Mouse (Mus musculus): Measurements from ENCODE around the gene Spsb2.
"Not testable (repeated sequence)": the region's sequence is repeated elsewhere in the genome, so short reads cannot be mapped to it uniquely, and the experiment has no call there.

Gene Spsb2

DNA sequence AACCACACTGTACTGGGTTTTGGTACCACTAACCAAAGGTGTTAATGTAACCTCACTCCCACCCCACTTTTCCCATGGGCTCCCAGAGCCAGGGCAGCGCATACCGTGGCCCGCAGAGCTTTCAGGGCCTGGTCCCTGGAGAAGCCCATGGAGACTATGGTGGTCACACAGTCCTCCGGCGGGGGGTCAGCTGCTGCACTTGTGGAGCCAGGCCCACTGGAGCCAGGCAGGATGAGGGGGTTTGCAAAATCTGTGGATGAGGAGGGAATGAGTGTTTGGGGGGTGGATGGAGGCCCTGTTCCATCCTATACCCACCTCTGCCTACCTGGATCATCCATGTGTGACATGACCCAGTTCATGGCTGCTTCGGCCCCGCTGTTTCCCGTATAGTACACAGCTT, 9.1 kb downstream of the Spsb2 start:
- no peak for DNase-seq (ENCODE audit: low read depth, low spot score)

DNA sequence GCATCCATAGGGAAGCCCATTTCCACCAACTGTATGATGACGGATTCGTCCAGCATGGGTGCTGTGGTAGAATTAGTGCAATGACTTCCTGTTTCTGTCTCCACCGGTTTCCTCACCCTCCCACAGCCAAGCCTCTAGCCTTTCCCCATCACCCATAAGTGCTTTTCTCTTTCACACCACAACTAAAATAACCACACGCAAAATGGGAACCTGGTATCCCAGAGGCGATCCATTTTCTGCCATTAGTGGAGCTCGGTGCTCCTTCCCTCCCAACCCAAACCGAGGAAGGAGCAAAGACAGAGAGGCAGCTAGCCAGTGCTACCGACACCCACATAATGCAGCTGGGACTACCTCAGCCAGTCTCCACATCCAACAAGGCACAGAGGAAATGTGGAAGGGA, 9.5 kb downstream of the Spsb2 start:
- DNase-seq (ENCODE audit: low read depth, low spot score), result no peak

DNA sequence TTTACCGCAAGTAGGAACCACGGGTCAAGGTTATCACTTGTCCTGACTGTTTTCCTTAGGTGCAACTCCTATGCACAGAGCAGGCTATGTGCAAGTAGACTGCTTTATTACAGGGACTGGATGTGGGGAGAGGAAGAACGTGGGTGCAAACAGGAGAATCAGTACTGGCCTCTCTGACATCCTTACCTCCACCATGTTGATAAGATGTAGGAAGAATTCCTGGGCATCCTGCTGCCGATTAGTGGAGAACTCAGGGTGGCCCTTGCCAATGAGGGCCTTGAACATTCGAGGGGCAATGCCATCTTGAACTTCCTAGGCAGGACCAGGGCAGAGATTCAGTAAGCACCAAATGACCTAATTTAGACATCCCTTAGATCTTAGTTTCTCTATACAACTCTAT, 12.4 kb downstream of the Spsb2 start:
- DNase-seq (ENCODE audit: low read depth, low spot score), result no peak

DNA sequence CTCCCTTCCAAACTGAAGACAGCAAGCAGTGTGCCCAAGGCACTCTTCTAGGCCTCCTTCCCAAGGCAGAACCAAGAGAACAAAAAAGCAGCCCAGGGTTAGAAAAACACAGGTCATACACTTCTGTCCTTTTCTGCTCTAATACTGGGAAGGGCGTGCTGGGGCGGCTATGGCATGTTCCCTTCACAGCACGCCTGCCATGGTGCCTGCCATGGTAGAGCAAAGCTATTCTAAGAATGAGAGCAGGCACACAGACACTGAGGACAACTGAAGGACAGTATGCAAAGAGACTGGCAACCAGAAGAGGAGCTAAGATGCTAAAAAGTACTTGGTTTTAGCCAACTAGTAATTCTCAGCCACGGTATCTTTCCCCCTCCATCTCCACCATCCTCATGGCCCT, 13.6 kb downstream of the Spsb2 start:
- no peak for DNase-seq (ENCODE audit: low read depth, low spot score)

DNA sequence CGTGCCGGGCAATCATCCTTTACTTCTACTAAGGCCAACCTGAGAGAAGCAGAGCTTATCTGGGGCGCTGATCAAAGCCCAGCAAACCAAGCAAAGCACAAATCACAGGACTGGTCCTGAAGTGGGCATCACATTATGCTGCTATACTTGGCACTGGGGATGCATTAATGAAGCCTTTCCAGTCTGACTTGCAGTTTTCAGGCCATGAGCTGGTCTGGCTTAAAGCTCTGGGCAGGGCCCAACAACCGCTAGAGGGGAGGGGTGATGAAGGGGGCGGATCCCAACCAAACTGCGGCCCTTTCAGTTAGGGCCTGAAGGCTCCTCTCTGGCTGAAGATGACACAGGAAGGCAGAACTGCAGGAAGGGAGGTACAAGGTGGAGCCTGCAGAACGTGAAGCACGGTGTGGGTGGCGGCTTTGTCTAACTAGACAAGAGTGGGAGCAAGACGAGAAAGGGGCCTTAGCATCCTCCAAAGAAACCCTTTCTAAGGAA, 19.7 kb downstream of the Spsb2 start:
- DNase-seq (ENCODE audit: low read depth, low spot score), result no peak

DNA sequence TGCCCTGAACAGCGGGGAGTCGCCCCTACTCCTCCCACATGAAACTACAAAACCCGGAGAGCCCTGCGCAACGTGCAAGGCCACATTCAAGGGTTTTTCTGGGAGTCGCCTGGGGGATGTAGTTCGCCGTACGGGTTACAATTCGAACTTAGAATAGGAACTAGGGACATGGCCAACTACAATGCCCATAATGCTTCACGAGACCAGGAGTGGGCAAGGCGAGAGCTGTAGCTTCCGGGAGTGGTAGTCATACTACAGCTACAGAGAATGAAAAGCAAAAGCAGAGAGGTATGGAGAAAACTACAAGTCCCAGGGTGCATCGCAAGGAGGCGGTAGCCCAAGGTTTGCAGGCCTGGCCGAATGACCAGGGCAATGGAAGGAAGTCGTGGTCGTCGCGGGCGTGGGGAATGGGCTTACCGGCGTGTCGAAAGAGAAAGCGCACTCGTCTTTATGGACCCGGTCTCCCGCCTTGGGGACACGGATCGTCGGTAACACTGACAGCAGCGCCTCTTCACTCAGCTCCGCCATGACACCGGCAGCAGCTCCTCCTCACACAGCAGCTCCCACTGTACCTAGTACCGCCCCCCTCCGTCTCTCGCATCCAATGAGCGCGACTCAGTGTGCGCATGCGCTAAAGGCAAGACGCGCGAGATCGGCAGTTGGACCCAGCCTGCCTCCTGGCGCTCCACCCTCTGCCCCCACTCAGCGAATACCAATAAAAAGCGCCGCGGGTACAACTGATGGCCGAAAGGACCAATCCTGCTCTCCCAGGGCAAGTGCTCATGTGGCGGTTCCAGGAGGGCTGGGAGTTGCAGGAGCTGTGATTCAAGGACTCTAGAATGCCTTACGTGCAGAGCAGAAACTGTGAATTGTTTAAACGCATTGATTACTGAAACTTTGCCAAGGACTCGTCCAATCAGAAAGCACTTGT, 20.7 kb downstream of the Spsb2 start, which contains the start of the genes Usp5 and Cdca3:
Usp5 (minus strand) TSS at position 617 of the 931 bp plus-strand sequence.
Cdca3 (plus strand) TSS at position 680 of the 931 bp plus-strand sequence.
- peak; percentile 99 for DNase-seq (ENCODE audit: low read depth, low spot score)

DNA sequence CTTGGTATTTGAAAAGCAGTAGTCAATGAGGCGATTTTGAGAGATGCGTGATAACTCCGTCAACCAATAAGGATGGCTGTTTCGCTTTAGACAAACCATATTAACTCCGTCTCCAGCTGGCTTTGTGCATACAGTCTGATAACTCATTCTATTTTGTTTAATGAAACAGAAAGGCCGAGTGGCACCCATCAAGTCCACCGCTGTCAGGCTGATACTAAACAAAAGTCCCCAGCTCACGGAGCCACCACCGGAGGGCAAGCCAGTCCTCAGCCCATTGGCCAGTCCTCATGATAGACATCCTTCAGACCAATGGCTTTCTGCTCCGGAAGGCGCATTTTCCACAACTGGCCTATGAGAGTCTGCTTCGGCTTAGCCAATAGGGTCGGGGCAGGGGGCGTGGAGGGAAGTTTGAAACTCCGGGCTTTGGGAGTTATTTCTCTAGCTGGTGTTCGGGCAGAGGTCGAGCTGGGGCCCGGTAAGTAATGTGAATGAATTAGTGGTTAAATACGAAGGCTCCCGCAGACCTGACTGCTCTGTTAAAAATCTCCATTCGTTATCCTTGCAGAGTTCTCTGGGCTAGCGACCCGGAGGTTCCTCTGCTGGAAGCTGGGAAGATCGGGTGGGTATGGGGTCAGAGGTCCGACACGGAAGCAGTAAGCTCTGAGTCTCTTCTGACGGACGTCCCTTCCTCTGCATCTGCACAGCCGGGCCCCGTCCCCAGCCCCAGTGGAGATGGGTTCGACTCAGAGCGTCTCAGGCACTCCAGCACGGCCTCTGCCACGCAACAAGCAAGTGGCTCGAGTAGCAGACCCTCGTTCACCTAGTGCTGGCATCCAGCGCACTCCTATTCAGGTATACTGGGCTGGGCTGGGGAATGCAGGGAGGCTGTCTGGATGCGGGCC, 21.6 kb downstream of the Spsb2 start:
- peak; percentile 96 for DNase-seq (ENCODE audit: low read depth, low spot score)

DNA sequence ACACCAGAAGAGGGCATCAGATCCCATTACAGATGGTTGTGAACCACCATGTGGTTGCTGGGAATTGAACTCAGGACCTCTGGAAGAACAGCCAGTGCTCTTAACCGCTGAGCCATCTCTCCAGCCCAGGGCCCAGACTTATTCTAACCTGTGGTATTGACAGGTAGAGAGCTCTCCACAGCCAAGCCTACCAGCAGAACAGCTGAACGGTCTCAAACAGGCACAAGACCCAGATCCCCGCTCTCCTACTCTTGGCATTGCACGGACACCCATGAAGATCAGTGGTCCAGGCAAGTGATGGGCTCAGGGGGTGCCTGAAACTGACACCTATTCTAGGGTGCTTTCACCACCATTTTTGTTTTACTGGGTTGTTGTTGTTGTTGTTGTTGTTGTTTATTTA, 22.7 kb downstream of the Spsb2 start:
- not testable (repeated sequence) for DNase-seq (ENCODE audit: low read depth, low spot score)

DNA sequence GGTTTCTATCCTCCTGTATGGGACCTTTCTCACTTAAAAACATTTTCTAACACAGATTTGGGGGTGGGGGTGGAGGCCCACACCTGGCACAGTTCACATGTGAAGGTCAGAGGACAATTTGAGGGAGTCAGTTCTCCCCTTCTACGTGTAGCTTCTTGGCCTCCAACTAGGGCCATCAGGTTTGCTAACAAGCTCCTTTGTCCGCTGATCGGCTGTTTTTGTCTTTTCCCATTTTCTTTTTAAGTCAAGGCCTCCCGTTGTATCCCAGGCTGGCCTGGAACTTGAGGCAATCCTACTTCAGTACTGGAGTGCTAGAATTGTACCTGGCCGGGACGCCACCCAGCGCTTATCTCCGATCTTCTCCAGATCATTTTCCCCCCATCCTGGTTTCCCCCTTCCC, 23.2 kb downstream of the Spsb2 start:
- DNase-seq (ENCODE audit: low read depth, low spot score), result no peak

DNA sequence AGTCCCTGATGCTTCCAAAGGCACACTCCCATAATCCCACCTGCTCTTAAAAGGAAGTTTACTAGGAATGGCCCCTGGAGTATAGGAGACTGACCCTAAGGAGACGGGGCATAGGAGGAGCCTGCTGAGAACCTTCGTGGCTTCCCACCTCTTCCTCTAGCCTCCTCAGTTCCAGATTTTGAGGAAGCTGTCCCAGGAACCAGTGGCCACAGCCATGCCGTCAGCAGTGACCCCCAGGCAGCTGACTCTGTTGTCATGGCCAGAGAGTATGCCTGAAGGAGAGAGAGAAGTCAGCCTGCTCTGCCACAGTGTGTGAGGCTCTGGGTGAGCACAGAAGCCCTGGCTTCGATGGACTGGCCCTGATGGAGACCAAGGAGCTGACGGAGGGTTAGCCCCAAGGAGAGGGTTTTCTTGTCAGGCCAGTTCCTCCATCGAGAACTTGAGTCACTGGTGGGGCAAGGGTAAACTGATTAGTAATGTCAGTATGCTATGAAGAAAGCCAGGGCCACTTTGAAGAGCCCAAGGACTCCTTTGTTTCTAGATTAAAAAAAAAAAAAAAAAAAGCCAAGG, 26.1 kb downstream of the Spsb2 start:
- no peak for DNase-seq (ENCODE audit: low read depth, low spot score)

DNA sequence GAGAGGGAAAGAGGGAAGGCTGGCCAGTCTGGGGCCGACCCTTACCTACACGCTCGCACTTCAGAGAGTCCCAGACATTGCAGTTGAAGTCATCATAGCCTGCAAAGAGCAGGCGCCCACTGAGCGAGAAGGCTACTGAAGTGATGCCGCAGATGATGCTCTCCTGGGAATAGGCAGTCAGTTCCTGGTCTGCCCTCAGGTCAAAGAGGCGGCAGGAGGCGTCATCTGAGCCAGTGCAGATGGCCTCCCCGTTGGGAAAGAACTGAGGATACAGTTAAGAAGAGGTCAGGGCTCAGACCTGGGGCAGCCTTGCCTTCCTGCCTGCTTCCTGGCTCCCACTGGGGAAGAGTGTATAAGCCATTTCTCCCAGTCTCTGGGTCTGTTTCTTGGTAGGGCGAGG, 27.1 kb downstream of the Spsb2 start:
- DNase-seq (ENCODE audit: low read depth, low spot score), result no peak

DNA sequence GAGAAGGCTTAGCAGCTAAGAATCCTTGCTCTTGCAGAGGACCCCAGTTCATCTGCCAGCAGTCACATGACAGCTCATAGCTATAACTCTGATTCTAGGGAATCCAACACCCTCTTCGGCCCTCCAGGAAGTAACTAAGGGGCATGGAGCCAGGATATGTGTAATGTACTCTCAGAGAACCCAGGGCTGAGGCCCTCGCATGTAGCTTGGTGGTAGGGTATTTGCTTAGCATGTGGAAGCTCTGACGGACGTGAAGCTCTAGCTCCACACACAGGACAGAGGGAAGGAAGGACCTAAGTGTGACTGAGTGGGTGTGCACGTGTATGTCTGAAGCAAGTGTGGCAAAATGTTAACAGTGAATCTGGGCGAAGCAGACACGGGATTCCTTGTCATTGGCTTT, 27.9 kb downstream of the Spsb2 start:
- DNase-seq (ENCODE audit: low read depth, low spot score), result no peak

DNA sequence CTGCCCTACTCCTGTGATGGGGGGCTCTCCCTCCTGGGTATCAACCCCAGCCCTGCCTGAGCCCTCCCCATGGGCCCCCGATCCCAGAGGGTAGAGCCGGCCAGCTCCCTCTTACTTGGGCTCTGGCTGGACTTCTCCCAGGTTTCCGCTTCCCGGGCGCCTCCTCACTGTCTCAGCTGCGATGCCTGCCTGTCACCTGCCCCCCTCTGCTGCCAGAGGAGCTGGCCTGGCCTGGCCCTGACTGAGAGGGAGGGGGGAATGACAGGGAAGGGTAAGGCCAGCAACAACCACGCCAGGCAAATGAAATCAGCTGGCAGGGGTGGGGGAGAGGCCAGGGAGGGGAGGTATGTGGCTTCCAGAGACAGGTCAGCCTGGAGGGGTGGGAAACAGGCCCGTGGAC, 31.3 kb downstream of the Spsb2 start:
- DNase-seq (ENCODE audit: low read depth, low spot score), result no peak

DNA sequence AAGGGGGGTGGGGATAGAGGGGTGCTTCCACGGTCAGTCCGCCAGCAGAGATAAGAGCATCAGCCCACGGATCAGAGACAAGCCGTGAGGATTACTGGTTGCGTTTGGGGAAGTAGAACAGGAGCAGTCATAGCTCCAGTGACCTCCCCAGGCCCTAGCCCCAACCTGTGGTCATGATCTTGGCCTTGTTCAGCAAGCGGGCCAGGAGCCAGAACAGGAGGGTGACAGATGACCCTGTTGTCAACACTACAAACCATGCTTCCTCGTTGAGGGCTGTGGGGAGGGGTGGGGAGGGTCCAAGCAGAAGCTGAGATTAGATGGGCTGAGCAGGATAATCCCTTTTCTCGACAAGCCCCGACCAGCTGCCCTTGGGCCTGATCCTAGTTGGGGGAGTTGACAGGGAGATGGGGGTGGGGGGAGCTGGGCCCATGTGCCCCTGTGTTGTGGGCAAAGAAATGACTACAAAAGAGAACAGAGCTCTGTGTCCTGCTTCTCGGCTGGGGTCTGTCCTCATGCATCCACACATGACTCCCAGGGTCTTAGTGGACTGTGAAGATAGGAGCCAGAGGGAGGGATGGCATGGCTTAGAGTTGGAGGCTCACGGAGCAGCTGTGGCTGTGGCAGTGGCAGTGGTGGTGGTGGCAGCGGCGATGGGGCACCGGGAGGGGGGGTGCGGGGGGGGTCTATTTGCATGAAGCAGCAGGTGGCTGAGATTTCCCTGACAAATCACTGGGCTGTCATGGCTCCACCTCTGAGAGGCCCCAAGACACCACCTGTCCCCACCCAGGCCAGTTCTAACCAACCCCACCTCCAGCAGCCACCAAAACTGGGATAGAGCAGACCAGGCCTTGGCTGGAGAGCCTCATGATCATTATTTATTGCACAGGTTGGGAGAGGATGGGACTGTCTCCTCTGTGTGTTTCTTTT, 32.0 kb downstream of the Spsb2 start, which contains the start of gene Gnb3:
Gnb3 (minus strand) TSS at position 35 of the 927 bp plus-strand sequence.
- DNase-seq (ENCODE audit: low read depth, low spot score), result no peak

DNA sequence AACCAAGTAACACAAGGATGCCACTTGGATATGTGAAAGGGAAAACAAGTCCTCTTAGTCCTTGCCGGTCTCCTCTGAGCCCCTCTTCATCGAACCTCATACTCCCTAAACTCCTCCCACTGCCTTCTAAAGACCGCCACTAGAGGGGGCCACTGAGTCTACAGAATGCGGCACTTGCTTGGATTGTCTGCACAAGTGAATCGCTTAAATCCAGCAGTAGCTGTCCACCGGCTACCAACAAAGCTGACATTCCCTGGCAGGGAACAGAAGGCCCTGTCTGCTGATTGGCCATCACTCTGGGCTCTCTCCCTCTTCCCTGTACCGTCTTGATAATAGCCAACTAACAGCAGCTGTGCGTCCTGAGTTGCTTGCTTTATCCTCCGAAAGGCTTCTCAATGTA, 38.8 kb downstream of the Spsb2 start:
- DNase-seq (ENCODE audit: low read depth, low spot score), result peak; percentile 95

DNA sequence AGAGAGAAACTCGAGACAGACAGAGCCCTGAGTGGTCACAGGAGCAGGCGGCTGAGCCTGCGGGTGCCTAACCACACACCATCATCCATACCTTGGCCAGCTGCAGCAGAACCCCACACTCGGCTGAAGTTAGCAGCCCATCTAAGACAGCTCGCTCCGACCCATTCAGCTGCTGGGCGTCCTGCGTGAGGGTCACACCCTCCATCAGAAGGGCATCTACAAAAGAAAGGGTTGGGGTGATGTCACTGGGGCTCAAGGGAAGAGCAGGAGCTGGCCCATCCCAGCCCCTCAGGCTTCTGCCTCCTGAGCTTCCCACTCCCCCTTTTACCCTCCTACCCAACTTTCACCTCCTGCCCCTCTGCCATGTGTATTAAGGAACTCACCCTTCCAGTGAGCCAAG, 42.1 kb downstream of the Spsb2 start:
- DNase-seq (ENCODE audit: low read depth, low spot score), result no peak

DNA sequence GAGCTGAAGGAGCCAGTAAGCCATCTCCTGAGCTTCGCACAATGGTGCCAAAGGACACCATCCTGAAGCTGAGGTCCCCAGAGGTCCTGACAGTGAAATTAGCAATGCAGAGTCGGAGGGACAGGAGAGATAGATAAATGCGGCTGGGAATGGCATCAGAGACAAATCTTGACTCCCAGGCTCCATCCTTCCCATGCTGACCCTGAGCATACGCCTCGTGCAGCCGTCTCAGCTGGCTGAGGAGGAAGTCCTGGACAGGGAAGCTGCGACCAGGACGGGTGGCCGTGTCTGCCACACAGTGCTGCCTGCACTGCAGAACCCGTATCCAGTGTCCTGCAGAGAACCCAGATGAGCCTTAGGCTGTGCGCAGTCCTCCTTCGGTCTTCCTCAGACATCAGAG, 46.2 kb downstream of the Spsb2 start:
- no peak for DNase-seq (ENCODE audit: low read depth, low spot score)

DNA sequence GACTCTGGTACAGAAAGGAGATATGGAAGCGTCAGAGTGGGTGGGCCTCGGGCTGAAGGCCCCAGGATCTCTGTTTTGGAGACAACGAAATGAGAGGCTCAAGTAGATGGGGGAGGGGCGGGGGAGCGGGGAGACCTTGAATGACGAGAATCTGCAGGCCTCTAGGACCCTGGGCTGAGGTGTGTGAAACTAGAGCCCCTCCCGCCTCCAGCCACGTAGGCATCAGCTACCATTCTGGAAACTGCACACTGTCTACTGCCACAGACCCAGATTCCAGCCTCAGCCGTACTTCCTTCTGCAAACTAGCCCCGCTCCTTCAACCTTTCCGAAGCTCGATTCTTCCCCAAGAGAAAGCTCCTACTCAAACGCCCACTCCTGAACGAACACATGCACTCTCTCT, 47.9 kb downstream of the Spsb2 start:
- peak; percentile 75 for DNase-seq (ENCODE audit: low read depth, low spot score)

DNA sequence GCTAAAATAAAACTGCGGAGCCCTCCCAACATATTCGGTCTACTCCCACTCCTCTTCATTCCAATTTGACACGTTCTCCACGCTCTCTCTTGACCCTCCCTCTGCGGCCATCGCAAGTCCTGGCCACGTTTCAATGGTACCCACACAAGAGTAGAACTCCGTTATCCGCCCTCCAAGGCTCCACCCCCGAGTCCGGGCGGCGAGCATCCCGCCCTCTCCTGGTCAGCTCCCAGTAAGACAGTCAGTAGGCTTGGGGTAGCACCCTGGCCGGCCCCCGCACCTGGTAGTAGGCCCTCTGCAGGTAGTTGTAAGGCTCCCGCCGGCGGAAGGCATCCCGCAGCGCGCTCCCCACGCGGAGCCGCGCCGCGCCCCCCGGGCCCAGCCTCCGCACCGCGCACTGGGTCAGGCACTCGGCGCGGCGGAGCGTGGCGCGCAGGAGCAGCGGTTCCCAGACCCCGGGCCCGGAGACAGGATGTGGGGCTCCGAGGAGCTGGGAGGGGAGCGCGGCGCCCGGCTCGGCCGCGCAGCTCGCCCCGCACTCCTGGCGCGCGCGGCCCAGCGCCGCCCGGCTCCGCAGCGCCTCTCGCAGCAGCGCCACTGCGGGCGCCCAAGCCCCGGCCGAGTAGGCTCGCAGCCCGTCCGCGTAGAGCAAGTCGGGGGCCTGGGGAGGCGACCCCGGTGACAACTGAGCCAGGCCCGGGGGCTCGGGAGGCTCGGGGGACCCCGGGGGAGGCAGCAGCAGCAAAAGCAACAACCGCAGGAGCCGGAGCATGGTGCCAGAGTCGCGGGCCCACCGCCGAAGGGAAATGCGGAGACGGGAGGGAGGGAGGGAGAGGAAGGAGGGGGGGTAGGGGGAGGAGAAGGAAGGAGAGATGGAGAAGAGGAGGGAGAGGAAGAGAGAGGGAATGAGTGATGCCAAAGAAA, 48.7 kb downstream of the Spsb2 start, which contains the start of gene P3h3:
P3h3 (minus strand) TSS at position 837 of the 924 bp plus-strand sequence.
- DNase-seq (ENCODE audit: low read depth, low spot score), result peak; percentile 92
